ENCODE assay signal across 9 mouse cellular contexts in genomic region chr9:77496540-77497062, GRCm38 (mm10). TPM values are rescaled to one million over a fixed set of nuclear protein-coding genes. Genes with fewer than 3 reads are reported as not detected.
A peak's percentile ranks its signal among the peaks of the same experiment; 100 is the strongest.
DNase-seq lines count a peak whose midpoint lies in the region; ATAC-seq and TF ChIP-seq lines count a peak whose summit lies in the region.
"Had no signal": no experiment of that assay in that cellular context is flagged by ENCODE, and none has a peak within 500 bp of the region (broad histone marks: within the 10 kb centered on the region; RNA-seq: fewer than 3 reads in every experiment).

No protein-coding gene starts in this region.

- no peaks in the 10 kb centered on the region for H3K9me3 ChIP-seq in intestine, embryonic 16.5 days (ENCODE audit: control insufficient read depth, low read length)
- H3K9me3 ChIP-seq in intestine, postnatal 0 days (ENCODE audit: control insufficient read depth): no peaks in the 10 kb centered on the region
- no peaks in the 10 kb centered on the region for H3K9me3 ChIP-seq in hindbrain, embryonic 10.5 days
- H3K9me3 ChIP-seq in midbrain, embryonic 14.5 days (ENCODE audit: control insufficient read depth, low read length): no peaks in the 10 kb centered on the region

- ATAC-seq in intestine, embryonic 16.5 days: 0 out of 2 replicates have a peak, but pooled peaks have one; percentile 50
- ATAC-seq in intestine, postnatal 0 days: no peak
- ATAC-seq in midbrain, embryonic 14.5 days (ENCODE audit: low FRiP score, low TSS enrichment): peak; percentile 68

- H3K4me2 ChIP-seq in intestine, embryonic 16.5 days (ENCODE audit: low read depth, low read length): no peak overlapping the region
- no peak overlapping the region for H3K4me2 ChIP-seq in intestine, postnatal 0 days (replicated peaks; ENCODE audit: low read depth)
- peak overlapping the region; percentile 24; the same call in 1 of the 2 replicates for H3K4me2 ChIP-seq in midbrain, embryonic 14.5 days (ENCODE audit: low read length)

- no peak overlapping the region; the same call in 1 of the 2 replicates for H3K27ac ChIP-seq in intestine, embryonic 16.5 days (ENCODE audit: low read length)
- no peak overlapping the region for H3K27ac ChIP-seq in intestine, postnatal 0 days (ENCODE audit: low read depth, low read length)
- peak overlapping the region; percentile 31 for H3K27ac ChIP-seq in hindbrain, embryonic 10.5 days
- H3K27ac ChIP-seq in midbrain, embryonic 14.5 days (replicated peaks; ENCODE audit: low read depth, low read length): 0 out of 2 replicates have a peak overlapping the region, but pooled peaks have one; percentile 37

- no peak overlapping the region for H3K9ac ChIP-seq in intestine, embryonic 16.5 days (ENCODE audit: low read depth, low read length)
- H3K9ac ChIP-seq in intestine, postnatal 0 days (ENCODE audit: low read depth, low read length): no peak overlapping the region
- 0 out of 2 replicates have a peak overlapping the region, but pooled peaks have one; percentile 4 for H3K9ac ChIP-seq in midbrain, embryonic 14.5 days (replicated peaks; ENCODE audit: low read length)

- H3K27me3 ChIP-seq in intestine, embryonic 16.5 days (replicated peaks; ENCODE audit: control insufficient read depth, insufficient read depth, low read length): no peaks in the 10 kb centered on the region
- no peaks in the 10 kb centered on the region for H3K27me3 ChIP-seq in intestine, postnatal 0 days (replicated peaks; ENCODE audit: control insufficient read depth, insufficient read depth, low read length)
- H3K27me3 ChIP-seq in hindbrain, embryonic 10.5 days (ENCODE audit: insufficient read depth, poor library complexity, severe bottlenecking): peaks cover 21% of the 10 kb centered on the region
- H3K27me3 ChIP-seq in midbrain, embryonic 14.5 days (ENCODE audit: control insufficient read depth, insufficient read depth, low read length): peaks cover 18% of the 10 kb centered on the region

- no peaks in the 10 kb centered on the region for H3K4me1 ChIP-seq in intestine, embryonic 16.5 days (ENCODE audit: control insufficient read depth, insufficient read depth, low read length)
- 0 out of 2 replicates have a peak, but pooled peaks cover 1% of the 10 kb centered on the region for H3K4me1 ChIP-seq in intestine, postnatal 0 days (replicated peaks; ENCODE audit: control insufficient read depth, insufficient read depth, low read length)
- H3K4me1 ChIP-seq in hindbrain, embryonic 10.5 days (replicated peaks): peaks cover 44% of the 10 kb centered on the region
- peaks cover 21% of the 10 kb centered on the region for H3K4me1 ChIP-seq in midbrain, embryonic 14.5 days (ENCODE audit: control insufficient read depth, insufficient read depth, low read length)

- H3K4me3 ChIP-seq in intestine, embryonic 16.5 days (ENCODE audit: low read length): no peak overlapping the region
- H3K4me3 ChIP-seq in intestine, postnatal 0 days (ENCODE audit: low read depth, low read length): no peak overlapping the region
- H3K4me3 ChIP-seq in hindbrain, embryonic 10.5 days: 0 out of 2 replicates have a peak overlapping the region, but pooled peaks have one; percentile 7
- H3K4me3 ChIP-seq in midbrain, embryonic 14.5 days (replicated peaks; ENCODE audit: low read depth, low read length): no peak overlapping the region
- H3K4me3 ChIP-seq: myocyte had no signal

- no peaks in the 10 kb centered on the region for H3K36me3 ChIP-seq in intestine, embryonic 16.5 days (ENCODE audit: control insufficient read depth, insufficient read depth, low read length)
- H3K36me3 ChIP-seq in intestine, postnatal 0 days (ENCODE audit: control insufficient read depth, insufficient read depth): no peaks in the 10 kb centered on the region
- H3K36me3 ChIP-seq in hindbrain, embryonic 10.5 days: no peaks in the 10 kb centered on the region
- H3K36me3 ChIP-seq in midbrain, embryonic 14.5 days (ENCODE audit: control insufficient read depth, insufficient read depth, low read length): no peaks in the 10 kb centered on the region

- 43% methylated on average over 12 of the region's 12 CpGs for WGBS in intestine, embryonic 16.5 days
- 55% methylated on average over 12 of the region's 12 CpGs for WGBS in intestine, postnatal 0 days
- 29% methylated on average over 12 of the region's 12 CpGs for WGBS in hindbrain, embryonic 10.5 days
- WGBS in midbrain, embryonic 14.5 days: 9% methylated on average over 12 of the region's 12 CpGs

- no peak for TF ChIP-seq CTCF in intestine, postnatal 0 days (IDR thresholded peaks at IDR 0.05; ENCODE audit: low read depth)

- peak; percentile 71 for DNase-seq in embryo, embryonic 11 days
- DNase-seq in hindbrain, embryonic 10.5 days (ENCODE audit: low spot score): peak; percentile 68
- DNase-seq in midbrain, embryonic 14.5 days: peak; percentile 69
- no peak for DNase-seq in kidney, postnatal 4 days
- no peak for DNase-seq in layer of hippocampus, adult 9-11 months
- DNase-seq in thymus, postnatal 14 days: no peak

RNA-seq across cellular contexts. Expression of gene Lrrc1, which starts 48.1 kb away (rescaled TPM):
- polyA plus RNA-seq in intestine, embryonic 16.5 days (2015; fragmentation: Nextera tagmentation; extraction: Ambion mirVana): 14.1 and 14.8 TPM in 2 replicates
- 21.6 and 22.3 TPM in 2 replicates for polyA plus RNA-seq in intestine, postnatal 0 days (2015; fragmentation: Nextera tagmentation; extraction: Ambion mirVana)
- 6.3 and 8.0 TPM in 2 replicates for polyA plus RNA-seq in hindbrain, embryonic 10.5 days (2016; fragmentation: Nextera tagmentation; extraction: Ambion mirVana)
- polyA plus RNA-seq in midbrain, embryonic 14.5 days (2014; fragmentation: Nextera tagmentation; extraction: Ambion mirVana): 5.1 and 7.1 TPM in 2 replicates

Comparison
In these comparisons a context has a peak if more than half of its experiments do, and no peak if none do; other contexts are left out.
1. H3K27ac ChIP-seq: peak in hindbrain, embryonic 10.5 days (single experiment) and midbrain, embryonic 14.5 days (single experiment); none in intestine, embryonic 16.5 days (single experiment) and intestine, postnatal 0 days (single experiment).
2. DNase-seq: peak in embryo, embryonic 11 days (single experiment), hindbrain, embryonic 10.5 days (single experiment) and midbrain, embryonic 14.5 days (single experiment); none in kidney, postnatal 4 days (0 of 2), layer of hippocampus, adult 9-11 months (single experiment) and thymus, postnatal 14 days (single experiment).